9 mouse cellular contexts compared by ENCODE assay signal in genomic region chr7:78568411-78569254, GRCm38 (mm10).
DNase-seq lines count a peak whose midpoint lies in the region; ATAC-seq and TF ChIP-seq lines count a peak whose summit lies in the region.
"Had no signal": no experiment of that assay in that cellular context is flagged by ENCODE, and none has a peak within 500 bp of the region (broad histone marks: within the 10 kb centered on the region; RNA-seq: fewer than 3 reads in every experiment).

No protein-coding gene starts in this region.

- no peak overlapping the region for H3K4me3 ChIP-seq in ES-Bruce4 (ENCODE audit: low read depth, low read length)
- no peak overlapping the region for H3K4me3 ChIP-seq in embryonic facial prominence, embryonic 12.5 days
- H3K4me3 ChIP-seq in heart, embryonic 14.5 days (ENCODE audit: control insufficient read depth in 1 of 2, insufficient read depth in 1 of 2, low read depth in 1 of 2, low read length in 2 of 2), result peak overlapping the region; percentile 14 to 20; a peak in 2 of 4 replicates
- peak overlapping the region; percentile 23; the same call in 1 of the 2 replicates for H3K4me3 ChIP-seq in kidney, embryonic 16.5 days (ENCODE audit: low read length)
- no peak overlapping the region for H3K4me3 ChIP-seq in lung, embryonic 16.5 days (ENCODE audit: low read length)
- H3K4me3 ChIP-seq: liver, embryonic 15.5 days had no signal

- H3K4me1 ChIP-seq in ES-Bruce4 (ENCODE audit: control insufficient read depth, insufficient read depth, low read length), result no peaks in the 10 kb centered on the region
- H3K4me1 ChIP-seq in embryonic facial prominence, embryonic 12.5 days, result no peaks in the 10 kb centered on the region
- H3K4me1 ChIP-seq in heart, embryonic 14.5 days (ENCODE audit: control insufficient read depth in 2 of 2, insufficient read depth in 2 of 2, low read length in 2 of 2), result peaks cover 3 to 4% of the 10 kb centered on the region in 2 experiments; a peak in 2 of 4 replicates
- peaks cover 12% of the 10 kb centered on the region; the same call in 1 of the 2 replicates for H3K4me1 ChIP-seq in kidney, embryonic 16.5 days (ENCODE audit: insufficient read depth, low read length)
- H3K4me1 ChIP-seq in lung, embryonic 16.5 days (replicated peaks; ENCODE audit: control insufficient read depth, insufficient read depth, low read length), result peaks cover 3% of the 10 kb centered on the region; the same call in 1 of the 2 replicates
- H3K4me1 ChIP-seq: liver, embryonic 15.5 days had no signal

- DNase-seq in adrenal gland, postnatal 36 days, result peak; percentile 74 to 80
- peak; percentile 56 for DNase-seq in ovary, postnatal 36 days (ENCODE audit: low spot score)
- peak; percentile 59 for DNase-seq in urinary bladder, postnatal 14 days (ENCODE audit: low spot score)

- no peaks in the 10 kb centered on the region for H3K27me3 ChIP-seq in ES-Bruce4 (ENCODE audit: control insufficient read depth, insufficient read depth, low read length, poor library complexity, severe bottlenecking)
- 0 out of 2 replicates have a peak, but pooled peaks cover 11% of the 10 kb centered on the region for H3K27me3 ChIP-seq in embryonic facial prominence, embryonic 12.5 days
- H3K27me3 ChIP-seq in heart, embryonic 14.5 days (ENCODE audit: control insufficient read depth, insufficient read depth, low read length), result peaks cover 25% of the 10 kb centered on the region
- no peaks in the 10 kb centered on the region for H3K27me3 ChIP-seq in kidney, embryonic 16.5 days (ENCODE audit: insufficient read depth, low read length)
- no peaks in the 10 kb centered on the region; the same call in 1 of the 2 replicates for H3K27me3 ChIP-seq in lung, embryonic 16.5 days (ENCODE audit: control insufficient read depth, insufficient read depth, low read depth, low read length)
- H3K27me3 ChIP-seq: liver, embryonic 15.5 days had no signal

- H3K4me2 ChIP-seq in embryonic facial prominence, embryonic 12.5 days (replicated peaks), result peak overlapping the region; percentile 38
- H3K4me2 ChIP-seq in heart, embryonic 14.5 days (ENCODE audit: low read length), result peak overlapping the region; percentile 56
- H3K4me2 ChIP-seq in kidney, embryonic 16.5 days (replicated peaks; ENCODE audit: low read depth, low read length), result peak overlapping the region; percentile 51
- H3K4me2 ChIP-seq in lung, embryonic 16.5 days (ENCODE audit: low read depth, low read length), result peak overlapping the region; percentile 36
- H3K4me2 ChIP-seq: liver, embryonic 15.5 days had no signal

- TF ChIP-seq POLR2A in ES-Bruce4 (IDR thresholded peaks at IDR 0.05; ENCODE audit: insufficient read depth, low read length), result no peak

- no peak for ATAC-seq in embryonic facial prominence, embryonic 12.5 days (ENCODE audit: insufficient number of reproducible peaks, insufficient read depth, low FRiP score, low TSS enrichment)
- ATAC-seq in heart, embryonic 14.5 days (ENCODE audit: insufficient number of reproducible peaks, insufficient read depth, low FRiP score, low read depth), result no peak
- peak; percentile 76 for ATAC-seq in kidney, embryonic 16.5 days (ENCODE audit: low FRiP score, low TSS enrichment)
- ATAC-seq in lung, embryonic 16.5 days (ENCODE audit: low read depth), result peak; percentile 43; the same call in 1 of the 2 replicates

- TF ChIP-seq CTCF in ES-Bruce4 (IDR thresholded peaks at IDR 0.05; ENCODE audit: low read depth, low read length), result peak; percentile 90

- no peak overlapping the region for H3K9ac ChIP-seq in ES-Bruce4 (ENCODE audit: low read depth, poor library complexity, severe bottlenecking)
- H3K9ac ChIP-seq in embryonic facial prominence, embryonic 12.5 days, result no peak overlapping the region
- no peak overlapping the region for H3K9ac ChIP-seq in heart, embryonic 14.5 days (ENCODE audit: low read length)
- H3K9ac ChIP-seq in kidney, embryonic 16.5 days (replicated peaks; ENCODE audit: low read length), result peak overlapping the region; percentile 45; the same call in 1 of the 2 replicates
- no peak overlapping the region for H3K9ac ChIP-seq in lung, embryonic 16.5 days (ENCODE audit: low read length)
- H3K9ac ChIP-seq: liver, embryonic 15.5 days had no signal

- no peak for TF ChIP-seq EP300 in ES-Bruce4 (IDR thresholded peaks at IDR 0.05; ENCODE audit: insufficient read depth, low read depth, low read length)

- WGBS in embryonic facial prominence, embryonic 12.5 days, result 15% methylated on average over 16 of the region's 16 CpGs
- 16% methylated on average over 16 of the region's 16 CpGs for WGBS in heart, embryonic 14.5 days
- WGBS in kidney, embryonic 16.5 days, result 16% methylated on average over 16 of the region's 16 CpGs
- WGBS in lung, embryonic 16.5 days, result 13% methylated on average over 16 of the region's 16 CpGs

- no peak overlapping the region for H3K27ac ChIP-seq in ES-Bruce4 (ENCODE audit: insufficient read depth, low read length)
- H3K27ac ChIP-seq in embryonic facial prominence, embryonic 12.5 days, result no peak overlapping the region
- no peak overlapping the region for H3K27ac ChIP-seq in heart, embryonic 14.5 days (replicated peaks in 1 of 2; ENCODE audit: control insufficient read depth in 1 of 2, insufficient read depth in 1 of 2, low read depth in 2 of 2, low read length in 2 of 2)
- no peak overlapping the region for H3K27ac ChIP-seq in kidney, embryonic 16.5 days (ENCODE audit: low read length)
- H3K27ac ChIP-seq in lung, embryonic 16.5 days (ENCODE audit: low read length), result no peak overlapping the region
- H3K27ac ChIP-seq: liver, embryonic 15.5 days had no signal

- H3K36me3 ChIP-seq in ES-Bruce4 (ENCODE audit: control insufficient read depth, insufficient read depth, low read length, poor library complexity, severe bottlenecking), result no peaks in the 10 kb centered on the region
- H3K36me3 ChIP-seq in embryonic facial prominence, embryonic 12.5 days, result no peaks in the 10 kb centered on the region
- no peaks in the 10 kb centered on the region for H3K36me3 ChIP-seq in heart, embryonic 14.5 days (ENCODE audit: control insufficient read depth, insufficient read depth, low read length)
- no peaks in the 10 kb centered on the region for H3K36me3 ChIP-seq in kidney, embryonic 16.5 days (ENCODE audit: insufficient read depth, low read length)
- H3K36me3 ChIP-seq in lung, embryonic 16.5 days (ENCODE audit: control insufficient read depth, insufficient read depth, low read length), result no peaks in the 10 kb centered on the region
- H3K36me3 ChIP-seq: liver, embryonic 15.5 days had no signal

- no peaks in the 10 kb centered on the region for H3K9me3 ChIP-seq in ES-Bruce4 (replicated peaks; ENCODE audit: control insufficient read depth, insufficient read depth, low read length, poor library complexity, severe bottlenecking)
- no peaks in the 10 kb centered on the region for H3K9me3 ChIP-seq in embryonic facial prominence, embryonic 12.5 days
- no peaks in the 10 kb centered on the region for H3K9me3 ChIP-seq in heart, embryonic 14.5 days (ENCODE audit: control insufficient read depth, low read length)
- no peaks in the 10 kb centered on the region for H3K9me3 ChIP-seq in kidney, embryonic 16.5 days (ENCODE audit: low read length)
- no peaks in the 10 kb centered on the region for H3K9me3 ChIP-seq in lung, embryonic 16.5 days (ENCODE audit: control insufficient read depth, low read length)
- H3K9me3 ChIP-seq: liver, embryonic 15.5 days had no signal

Comparison
In these comparisons a context has a peak if more than half of its experiments do, and no peak if none do; other contexts are left out.
1. H3K4me3 ChIP-seq: peak in heart, embryonic 14.5 days (2 of 2) and kidney, embryonic 16.5 days (single experiment); none in ES-Bruce4 (single experiment), embryonic facial prominence, embryonic 12.5 days (single experiment) and lung, embryonic 16.5 days (single experiment).
2. ATAC-seq: peak in kidney, embryonic 16.5 days (single experiment) and lung, embryonic 16.5 days (single experiment); none in embryonic facial prominence, embryonic 12.5 days (single experiment) and heart, embryonic 14.5 days (single experiment).
3. Peak in every context shown above with its lines, with median percentiles within 50 percentile points of each other: DNase-seq and H3K4me2 ChIP-seq.